Mouse (Mus musculus) G1E (cell line): ENCODE data around the gene Plk5. TPM values are rescaled to one million over a fixed set of nuclear protein-coding genes. Genes with fewer than 3 reads are reported as not detected.
A peak's percentile ranks its signal among the peaks of the same experiment; 100 is the strongest.

Source experiments
- ATAC-seq: 2 replicates; pipeline ENCODE4 v1.8.0; 2016; ENCODE audit warnings: mild to moderate bottlenecking; ENCODE audit not compliant: insufficient number of reproducible peaks, poor library complexity, low FRiP score, severe bottlenecking; ENCODE audit errors: extremely low read depth
- DNase-seq: peaks from one replicate; pipeline ENCODE4 v3.0.0; 2012; ENCODE audit warnings: low spot score
- H3K27me3 ChIP-seq: 2 replicates; pipeline ENCODE4 v1.6.1; 2012; ENCODE audit warnings: mild to moderate bottlenecking, low read length, inconsistent platforms; ENCODE audit not compliant: insufficient read depth
- H3K36me3 ChIP-seq: replicated peaks from 2 replicates; pipeline ENCODE3; 2012; ENCODE audit warnings: mild to moderate bottlenecking, inconsistent platforms
- H3K4me1 ChIP-seq: 2 replicates; pipeline ENCODE4 v1.6.1; 2012; ENCODE audit warnings: low read depth, low read length, inconsistent platforms, mixed read lengths; ENCODE audit not compliant: insufficient read depth
- H3K4me3 ChIP-seq: 2 replicates; pipeline ENCODE4 v1.5.1; 2012; ENCODE audit warnings: low read depth, mild to moderate bottlenecking, inconsistent platforms, low read length, moderate library complexity, mixed read lengths
- H3K9me3 ChIP-seq: replicated peaks from 2 replicates; pipeline ENCODE4 v1.6.1; 2012; ENCODE audit warnings: inconsistent platforms
- CTCF ChIP-seq: IDR thresholded peaks from 2 replicates; pipeline ENCODE4 v1.5.1; 2012; ENCODE audit warnings: low read depth, low read length, inconsistent platforms, mixed read lengths
- GATA1 ChIP-seq: IDR thresholded peaks from 2 replicates; pipeline ENCODE4 v1.6.1; 2012; ENCODE audit warnings: borderline replicate concordance, low read length, inconsistent platforms, mixed read lengths
- GATA2 ChIP-seq: IDR thresholded peaks from 2 replicates; pipeline ENCODE4 v1.6.1; 2012; ENCODE audit warnings: low read depth, low read length, inconsistent platforms, borderline replicate concordance
- POLR2AphosphoS5 ChIP-seq: IDR thresholded peaks from 2 replicates; pipeline ENCODE4 v1.6.1; 2012; ENCODE audit warnings: low read depth, low read length, inconsistent platforms; ENCODE audit not compliant: insufficient replicate concordance
- TAL1 ChIP-seq: conservative IDR thresholded peaks from 2 replicates; pipeline ENCODE4 v1.6.1; 2012; ENCODE audit warnings: low read depth, low read length, inconsistent platforms, mixed read lengths
- polyA plus RNA-seq: library from polyadenylated mRNA; stranded (reverse); fragments of >175 nt; gene quantifications from 2 replicates; pipeline ENCODE4 v1.2.3, GENCODE M21; 2012
- total RNA-seq, 2 experiments: library from RNA; stranded (forward) in 1 of 2; stranded (reverse) in 1 of 2; fragments of 200-1000 nt in 1 of 2; fragments of >200 nt in 1 of 2; fragmentation: Nextera tagmentation in 1 of 2; gene quantifications; 2 replicates each; pipeline ENCODE4 v1.2.3; 2014 to 2017

Gene Plk5
- total and polyA plus RNA-seq, 3 experiments, result not detected

DNA sequence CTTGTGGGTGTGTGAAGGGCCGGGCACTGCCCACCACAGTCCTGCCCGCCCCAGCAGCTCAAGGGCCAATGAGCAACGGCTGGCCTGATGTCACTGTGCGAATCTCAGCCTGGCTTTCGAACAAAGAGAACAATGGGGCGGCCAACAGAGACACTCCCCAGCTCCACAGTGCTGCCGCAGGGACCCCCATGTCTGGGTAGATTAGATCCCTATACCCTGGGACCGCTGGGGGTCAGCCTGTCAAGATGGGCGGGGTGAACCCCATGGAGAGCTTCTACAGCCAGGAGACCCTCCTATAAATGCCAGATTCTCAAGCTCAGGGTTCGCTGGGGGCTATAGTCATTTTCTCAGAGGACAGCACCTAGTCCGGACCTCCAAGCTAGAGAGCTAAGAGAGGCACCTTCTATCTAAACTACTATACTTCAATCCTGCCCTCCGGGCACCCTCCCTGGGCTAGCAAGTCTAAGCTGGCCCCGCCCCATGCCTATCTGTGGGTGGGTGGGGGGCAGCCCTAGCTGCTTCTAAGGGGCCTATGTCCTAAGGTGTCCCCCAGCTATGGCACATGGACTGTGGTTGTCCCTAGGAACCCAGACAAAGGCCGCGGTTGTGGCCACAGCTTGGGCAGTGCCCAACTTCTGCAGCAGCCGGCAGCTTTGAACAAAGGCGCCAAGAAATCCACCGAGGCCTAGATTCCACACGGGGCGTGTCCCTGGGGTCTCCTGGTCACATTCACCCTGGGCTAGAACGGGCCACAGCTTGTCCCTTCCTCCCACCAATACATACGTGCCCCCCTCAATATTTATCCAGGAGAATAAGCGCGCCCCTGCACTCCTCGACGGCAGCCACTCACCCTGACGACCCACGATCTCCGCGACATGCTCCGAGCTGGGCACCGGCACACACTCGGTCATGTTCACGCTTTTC is 29.8 kb downstream of the Plk5 start:
- Histone ChIP-seq H3K4me1 (peaks cover 72% of the 10 kb centered on the region), H3K27me3 (peaks cover 6% of the 10 kb centered on the region; the same call in 1 of the 2 replicates), H3K36me3 (peaks cover 68% of the 10 kb centered on the region), H3K9me3 (peaks cover 12% of the 10 kb centered on the region), H3K4me3 (peak overlapping the region; percentile 76)
- ATAC-seq (no peak), DNase-seq (no peak)
- TF ChIP-seq GATA1 (no peak), POLR2AphosphoS5 (no peak), TAL1 (no peak), CTCF (no peak), GATA2 (no peak)

DNA sequence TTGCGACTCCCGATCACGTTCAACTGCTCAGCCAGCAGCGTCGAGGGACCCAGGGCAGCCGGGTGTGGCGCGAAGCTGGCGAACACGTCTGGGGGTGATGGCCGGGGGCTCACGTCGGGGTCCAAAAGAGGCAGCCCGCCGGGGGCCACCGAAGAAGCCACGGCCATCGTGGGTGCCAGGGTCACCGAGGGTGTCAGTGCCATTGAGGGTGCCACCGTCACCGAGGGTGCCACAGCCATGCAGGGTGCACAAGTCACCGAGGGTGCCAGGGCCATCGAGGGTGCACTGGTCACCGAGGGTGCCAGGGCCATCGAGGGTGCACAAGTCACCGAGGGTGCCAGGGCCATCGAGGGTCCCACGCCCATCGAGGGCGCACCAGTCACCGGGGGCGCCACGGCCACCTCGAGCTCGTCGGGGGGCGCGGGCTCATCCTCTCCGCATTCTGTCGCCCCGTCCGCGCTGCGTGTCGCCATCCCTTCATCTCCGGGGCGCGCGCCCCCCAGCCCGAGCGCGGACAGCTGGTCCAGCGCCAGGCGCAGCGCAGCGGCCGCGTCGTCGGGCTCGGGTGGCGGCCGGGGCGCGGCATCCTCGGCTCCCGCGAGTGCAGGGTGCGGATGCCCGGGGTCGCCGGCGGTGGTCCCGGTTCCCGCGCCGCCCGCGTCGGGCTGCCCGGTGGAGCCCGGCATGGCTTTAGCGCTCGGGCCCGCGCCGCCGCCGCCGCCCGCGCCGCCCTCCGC is 30.6 kb downstream of the Plk5 start:
- Histone ChIP-seq H3K27me3 (peaks cover 6% of the 10 kb centered on the region; the same call in 1 of the 2 replicates), H3K9me3 (peaks cover 5% of the 10 kb centered on the region), H3K4me3 (peak overlapping the region; percentile 76), H3K36me3 (peaks cover 68% of the 10 kb centered on the region), H3K4me1 (peaks cover 76% of the 10 kb centered on the region)
- no peak for TF ChIP-seq CTCF
- no peak for TF ChIP-seq GATA1
- no peak for TF ChIP-seq TAL1
- TF ChIP-seq GATA2, result no peak
- no peak for TF ChIP-seq POLR2AphosphoS5
- DNase-seq (no peak), ATAC-seq (no peak)

DNA sequence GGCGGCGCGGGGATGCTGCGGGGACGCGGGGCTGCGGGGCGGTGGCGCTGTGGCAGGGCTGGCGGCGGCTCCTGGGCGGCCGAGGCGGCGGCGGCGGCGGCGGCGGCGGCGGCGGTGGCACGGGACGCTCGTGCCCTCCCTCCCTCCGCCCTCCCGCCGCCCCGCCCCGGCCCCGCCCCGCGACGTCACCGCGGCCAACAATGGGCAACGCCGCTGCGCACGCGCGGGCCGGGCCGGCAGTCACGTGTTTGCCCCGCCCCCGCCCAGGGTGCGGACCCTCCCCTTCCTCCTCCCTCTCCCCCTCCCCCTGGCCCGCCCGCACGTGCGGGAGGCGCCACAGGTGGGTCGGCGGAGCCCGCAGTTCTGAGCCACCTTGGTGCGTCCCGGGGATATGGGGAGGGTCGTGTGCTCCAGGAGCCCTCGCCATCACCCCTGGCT is 31.3 kb downstream of the Plk5 start, which contains the start of gene Mex3d:
TSS of gene Mex3d (minus strand) at position 138 of the 438 bp plus-strand sequence.
- TF ChIP-seq TAL1, result no peak
- TF ChIP-seq GATA1, result no peak
- no peak for TF ChIP-seq POLR2AphosphoS5
- TF ChIP-seq GATA2, result no peak
- no peak for TF ChIP-seq CTCF
- peaks cover 68% of the 10 kb centered on the region for H3K36me3 ChIP-seq
- H3K9me3 ChIP-seq, result no peaks in the 10 kb centered on the region
- peak within 1 kb of the TSS; percentile 76 for H3K4me3 ChIP-seq
- H3K27me3 ChIP-seq, result peaks cover 6% of the 10 kb centered on the region; the same call in 1 of the 2 replicates
- peak; percentile 77 for DNase-seq
- peak; percentile 22; the same call in 1 of the 2 replicates for ATAC-seq
- peaks cover 80% of the 10 kb centered on the region for H3K4me1 ChIP-seq

DNA sequence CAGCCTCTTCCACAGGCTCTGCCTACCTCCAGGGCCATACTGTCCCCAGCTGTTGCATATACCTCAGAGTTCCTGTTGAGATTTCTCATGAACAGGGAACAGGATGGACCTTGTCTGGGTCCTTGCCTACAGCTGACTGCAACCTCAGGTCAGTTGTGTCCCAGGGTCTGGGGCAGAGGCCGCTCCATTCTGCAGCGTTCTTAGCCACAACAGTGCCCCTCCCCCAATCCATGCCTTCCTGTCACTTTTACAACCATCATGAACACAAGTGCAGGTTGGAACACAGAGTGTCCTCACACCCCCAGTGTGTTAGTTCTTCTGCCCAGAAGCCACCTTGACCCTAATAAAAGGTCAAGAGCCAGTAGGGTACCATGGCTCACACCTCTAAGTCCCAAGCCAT is 32.5 kb downstream of the Plk5 start:
- peaks cover 68% of the 10 kb centered on the region for H3K36me3 ChIP-seq
- peaks cover 80% of the 10 kb centered on the region for H3K4me1 ChIP-seq
- TF ChIP-seq GATA2 (no peak), GATA1 (no peak), TAL1 (no peak), CTCF (no peak), POLR2AphosphoS5 (no peak)
- ATAC-seq (no peak), DNase-seq (no peak)
- H3K9me3 ChIP-seq, result no peaks in the 10 kb centered on the region
- no peak overlapping the region for H3K4me3 ChIP-seq
- H3K27me3 ChIP-seq, result peaks cover 6% of the 10 kb centered on the region; the same call in 1 of the 2 replicates

DNA sequence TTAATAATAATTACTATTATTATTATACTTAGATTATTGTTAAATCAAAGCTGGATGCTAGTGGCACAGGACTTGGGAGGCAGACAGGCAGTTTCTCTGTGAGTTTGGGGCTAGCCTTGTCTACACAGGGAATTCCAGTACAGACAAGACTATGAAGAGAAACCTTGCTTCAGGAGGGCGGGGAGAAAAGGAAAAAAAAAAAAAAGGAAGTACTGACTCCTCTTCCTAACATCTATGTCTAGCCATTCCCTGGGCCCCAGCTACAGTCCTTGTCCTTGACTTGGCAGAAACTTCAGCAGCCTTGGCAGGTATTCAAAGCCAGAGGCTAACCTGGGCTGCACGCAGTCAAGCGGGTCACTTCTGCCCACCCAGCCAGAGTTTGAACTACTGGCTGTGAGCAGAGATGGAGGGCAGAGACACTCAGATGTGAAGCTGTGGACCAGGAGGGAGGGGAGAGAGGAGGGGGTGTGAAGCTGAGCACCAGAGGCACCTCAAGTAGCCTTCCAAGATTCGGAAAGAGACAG is 33.0 kb downstream of the Plk5 start:
- Histone ChIP-seq H3K4me1 (peaks cover 80% of the 10 kb centered on the region), H3K9me3 (no peaks in the 10 kb centered on the region), H3K36me3 (peaks cover 68% of the 10 kb centered on the region), H3K27me3 (peaks cover 6% of the 10 kb centered on the region; the same call in 1 of the 2 replicates), H3K4me3 (no peak overlapping the region)
- ATAC-seq, result no peak
- TF ChIP-seq TAL1, result no peak
- no peak for TF ChIP-seq GATA1
- TF ChIP-seq CTCF, result no peak
- TF ChIP-seq GATA2, result no peak
- TF ChIP-seq POLR2AphosphoS5, result no peak
- DNase-seq, result no peak

DNA sequence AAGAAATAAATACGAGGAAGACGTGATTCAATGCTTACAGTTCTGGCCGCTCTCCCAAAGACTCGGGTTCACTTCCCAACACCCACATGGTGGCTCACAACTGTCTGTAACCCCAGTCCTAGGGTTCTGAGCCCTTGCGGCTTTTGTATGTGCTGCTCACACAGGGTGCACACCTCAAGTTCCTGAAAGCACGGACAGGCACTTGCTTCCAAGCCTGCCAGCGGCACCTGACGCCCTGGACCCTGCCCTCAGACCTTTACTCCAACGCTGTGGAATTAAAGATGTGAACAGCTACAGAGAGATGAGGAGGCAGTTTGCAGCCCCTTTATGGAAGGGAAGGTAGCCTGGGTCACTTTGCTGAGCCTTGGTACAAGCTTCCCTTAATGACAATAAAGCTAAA is 34.4 kb downstream of the Plk5 start:
- peaks cover 68% of the 10 kb centered on the region for H3K36me3 ChIP-seq
- ATAC-seq, result no peak

More for the DNA sequence above, 34.4 kb downstream of the Plk5 start:
- no peak for DNase-seq
- H3K4me3 ChIP-seq, result no peak overlapping the region
- peaks cover 6% of the 10 kb centered on the region; the same call in 1 of the 2 replicates for H3K27me3 ChIP-seq
- no peak for TF ChIP-seq CTCF
- no peak for TF ChIP-seq POLR2AphosphoS5
- TF ChIP-seq GATA2, result no peak
- no peak for TF ChIP-seq TAL1
- TF ChIP-seq GATA1, result no peak
- H3K4me1 ChIP-seq, result peaks cover 78% of the 10 kb centered on the region
- no peaks in the 10 kb centered on the region for H3K9me3 ChIP-seq
